Mouse (Mus musculus) erythroblast, embryonic 14.5 days (primary cell): Measurements from ENCODE around the gene Tm2d3. TPM values are rescaled to one million over a fixed set of nuclear protein-coding genes. Genes with fewer than 3 reads are reported as not detected.

Source experiments
- H3K27me3 ChIP-seq: 2 replicates; pipeline ENCODE4 v1.6.1; 2012; ENCODE audit warnings: inconsistent platforms; ENCODE audit not compliant: control insufficient read depth
- H3K36me3 ChIP-seq: 2 replicates; pipeline ENCODE4 v1.6.1; 2012; ENCODE audit warnings: mild to moderate bottlenecking, inconsistent platforms; ENCODE audit not compliant: control insufficient read depth
- H3K4me1 ChIP-seq: 2 replicates; pipeline ENCODE4 v1.6.1; 2012; ENCODE audit warnings: inconsistent platforms; ENCODE audit not compliant: control insufficient read depth
- H3K4me3 ChIP-seq: replicated peaks from 2 replicates; pipeline ENCODE3; 2012; ENCODE audit warnings: moderate library complexity, mild to moderate bottlenecking, inconsistent platforms
- H3K9me3 ChIP-seq: 2 replicates; pipeline ENCODE4 v1.6.1; 2012; ENCODE audit warnings: low read length, inconsistent platforms, mixed read lengths; ENCODE audit not compliant: control insufficient read depth
- GATA1 ChIP-seq: IDR thresholded peaks from 2 replicates; pipeline ENCODE4 v1.6.1; 2012; ENCODE audit warnings: low read length, inconsistent platforms, mixed read lengths
- TAL1 ChIP-seq: IDR thresholded peaks from 3 replicates; pipeline ENCODE4 v1.6.1; 2012; ENCODE audit warnings: low read length, inconsistent platforms, mixed read lengths
- polyA plus RNA-seq: library from polyadenylated mRNA; stranded (reverse); fragments of >175 nt; gene quantifications from 2 replicates; pipeline ENCODE4 v1.2.3, GENCODE M21; 2012

The Tm2d3 gene
- polyA plus RNA-seq, 1 experiment, result 0.43 TPM

- H3K4me3 ChIP-seq, result no peak overlapping the region
- no peaks in the 10 kb centered on the region for H3K27me3 ChIP-seq
- peaks cover 1% of the 10 kb centered on the region; the same call in 1 of the 2 replicates for H3K4me1 ChIP-seq
- no peak for TF ChIP-seq TAL1
- no peaks in the 10 kb centered on the region for H3K9me3 ChIP-seq
- peaks cover 93% of the 10 kb centered on the region for H3K36me3 ChIP-seq
Observed at GRCm38 (mm10) chr7:65663886-65664285, 27.1 kb upstream of the Tm2d3 start.

- Histone ChIP-seq H3K4me3 (no peak overlapping the region), H3K4me1 (no peaks in the 10 kb centered on the region), H3K36me3 (peaks cover 93% of the 10 kb centered on the region), H3K27me3 (no peaks in the 10 kb centered on the region), H3K9me3 (no peaks in the 10 kb centered on the region)
- TF ChIP-seq TAL1, result no peak
- no peak for TF ChIP-seq GATA1
Observed at GRCm38 (mm10) chr7:65667491-65667890, 23.5 kb upstream of the Tm2d3 start.

- Histone ChIP-seq H3K36me3 (peaks cover 84% of the 10 kb centered on the region), H3K4me1 (peaks cover 2% of the 10 kb centered on the region), H3K27me3 (no peaks in the 10 kb centered on the region), H3K9me3 (no peaks in the 10 kb centered on the region), H3K4me3 (no peak overlapping the region)
- no peak for TF ChIP-seq TAL1
- TF ChIP-seq GATA1, result no peak
Observed at GRCm38 (mm10) chr7:65678050-65678449, 12.9 kb upstream of the Tm2d3 start.

- no peaks in the 10 kb centered on the region for H3K27me3 ChIP-seq
- H3K9me3 ChIP-seq, result no peaks in the 10 kb centered on the region
- H3K4me1 ChIP-seq, result peaks cover 2% of the 10 kb centered on the region
- H3K36me3 ChIP-seq, result peaks cover 86% of the 10 kb centered on the region
- no peak overlapping the region for H3K4me3 ChIP-seq
- no peak for TF ChIP-seq GATA1
- no peak for TF ChIP-seq TAL1
Observed at GRCm38 (mm10) chr7:65678900-65679595, 11.9 kb upstream of the Tm2d3 start.

- no peak overlapping the region for H3K4me3 ChIP-seq
- H3K36me3 ChIP-seq, result peaks cover 91% of the 10 kb centered on the region
- TF ChIP-seq TAL1, result no peak
- no peak for TF ChIP-seq GATA1
- no peaks in the 10 kb centered on the region for H3K9me3 ChIP-seq
- no peaks in the 10 kb centered on the region for H3K27me3 ChIP-seq
- no peaks in the 10 kb centered on the region for H3K4me1 ChIP-seq
Observed at GRCm38 (mm10) chr7:65681166-65681565, 9.8 kb upstream of the Tm2d3 start.

- no peaks in the 10 kb centered on the region for H3K9me3 ChIP-seq
- no peaks in the 10 kb centered on the region for H3K4me1 ChIP-seq
- H3K4me3 ChIP-seq, result no peak overlapping the region
- TF ChIP-seq GATA1 (no peak), TAL1 (no peak)
- H3K27me3 ChIP-seq, result no peaks in the 10 kb centered on the region
- H3K36me3 ChIP-seq, result peaks cover 91% of the 10 kb centered on the region
Observed at GRCm38 (mm10) chr7:65684256-65684835, 6.6 kb upstream of the Tm2d3 start.

GRCm38 (mm10) chr7:65686664-65687063 lies 4.3 kb upstream of the Tm2d3 start:
- Histone ChIP-seq H3K27me3 (no peaks in the 10 kb centered on the region), H3K9me3 (no peaks in the 10 kb centered on the region), H3K36me3 (peaks cover 96% of the 10 kb centered on the region), H3K4me1 (no peaks in the 10 kb centered on the region), H3K4me3 (no peak overlapping the region)
- TF ChIP-seq TAL1 (no peak), GATA1 (no peak)

- Histone ChIP-seq H3K4me1 (peaks cover 23% of the 10 kb centered on the region), H3K36me3 (peaks cover 77% of the 10 kb centered on the region), H3K27me3 (no peaks in the 10 kb centered on the region), H3K9me3 (no peaks in the 10 kb centered on the region), H3K4me3 (no peak overlapping the region)
- no peak for TF ChIP-seq GATA1
- TF ChIP-seq TAL1, result no peak
Observed at GRCm38 (mm10) chr7:65691929-65692605, 1.1 kb downstream of the Tm2d3 start.

- H3K36me3 ChIP-seq, result peaks cover 77% of the 10 kb centered on the region
- no peak for TF ChIP-seq GATA1
- no peak for TF ChIP-seq TAL1
- no peaks in the 10 kb centered on the region for H3K9me3 ChIP-seq
- no peaks in the 10 kb centered on the region for H3K27me3 ChIP-seq
- peak overlapping the region; percentile 94 for H3K4me3 ChIP-seq
- peaks cover 23% of the 10 kb centered on the region for H3K4me1 ChIP-seq
Observed at GRCm38 (mm10) chr7:65692883-65693282, 1.9 kb downstream of the Tm2d3 start.
